Mouse (Mus musculus): ENCODE measurements around the gene Myg1. TPM values are rescaled to one million over a fixed set of nuclear protein-coding genes. Genes with fewer than 3 reads are reported as not detected.

The Myg1 gene
- total and polyA plus RNA-seq, 2 experiments from 2014 or later: 69.1 to 87.1 TPM

GRCm38 (mm10) chr15:102381575-102381974 lies 50.1 kb downstream of the Myg1 start:
- no peak overlapping the region for H3K27ac ChIP-seq (ENCODE audit: low read depth, low read length)
- DNase-seq (ENCODE audit: low spot score): peak; percentile 90
- H3K9me3 ChIP-seq (ENCODE audit: low read length): no peaks in the 10 kb centered on the region
- 0% methylated on average over 7 of the region's 7 CpGs for WGBS
- peak; percentile 96 for TF ChIP-seq CTCF (IDR thresholded peaks at IDR 0.05)
- H3K4me2 ChIP-seq (ENCODE audit: low read depth, low read length, poor library complexity, severe bottlenecking): no peak overlapping the region
- H3K27me3 ChIP-seq (ENCODE audit: insufficient read depth, low read length): no peaks in the 10 kb centered on the region
- H3K9ac ChIP-seq (replicated peaks; ENCODE audit: low read length, poor library complexity, severe bottlenecking): no peak overlapping the region
- H3K4me1 ChIP-seq (ENCODE audit: insufficient read depth, low read length): no peaks in the 10 kb centered on the region
- H3K4me3 ChIP-seq (ENCODE audit: low read depth, low read length): no peak overlapping the region
- ATAC-seq (ENCODE audit: low FRiP score): peak; percentile 49; the same call in 1 of the 2 replicates
- no peaks in the 10 kb centered on the region for H3K36me3 ChIP-seq (ENCODE audit: insufficient read depth, low read length)

- ATAC-seq (ENCODE audit: low FRiP score): no peak
- Histone ChIP-seq H3K27me3 (ENCODE audit: insufficient read depth, low read length) (no peaks in the 10 kb centered on the region), H3K36me3 (ENCODE audit: insufficient read depth, low read length) (no peaks in the 10 kb centered on the region), H3K9me3 (ENCODE audit: low read length) (no peaks in the 10 kb centered on the region), H3K9ac (replicated peaks; ENCODE audit: low read length, poor library complexity, severe bottlenecking) (no peak overlapping the region), H3K4me3 (ENCODE audit: low read depth, low read length) (no peak overlapping the region), H3K27ac (ENCODE audit: low read depth, low read length) (no peak overlapping the region), H3K4me1 (ENCODE audit: insufficient read depth, low read length) (no peaks in the 10 kb centered on the region), H3K4me2 (ENCODE audit: low read depth, low read length, poor library complexity, severe bottlenecking) (no peak overlapping the region)
- TF ChIP-seq CTCF (IDR thresholded peaks at IDR 0.05): no peak
- 95% methylated on average over 6 of the region's 6 CpGs for WGBS
- no peak for DNase-seq (ENCODE audit: low spot score)
Observed at GRCm38 (mm10) chr15:102383671-102384070, 52.2 kb downstream of the Myg1 start.

GRCm38 (mm10) chr15:102386640-102387039 lies 55.1 kb downstream of the Myg1 start:
- TF ChIP-seq CTCF (IDR thresholded peaks at IDR 0.05): no peak
- no peak for ATAC-seq (ENCODE audit: low FRiP score)
- H3K4me3 ChIP-seq (ENCODE audit: low read depth, low read length): no peak overlapping the region
- no peaks in the 10 kb centered on the region for H3K4me1 ChIP-seq (ENCODE audit: insufficient read depth, low read length)
- no peak overlapping the region for H3K4me2 ChIP-seq (ENCODE audit: low read depth, low read length, poor library complexity, severe bottlenecking)
- no peaks in the 10 kb centered on the region for H3K27me3 ChIP-seq (ENCODE audit: insufficient read depth, low read length)
- DNase-seq (ENCODE audit: low spot score): no peak
- WGBS: 56% methylated on average over 9 of the region's 9 CpGs
- no peaks in the 10 kb centered on the region for H3K36me3 ChIP-seq (ENCODE audit: insufficient read depth, low read length)
- no peak overlapping the region for H3K27ac ChIP-seq (ENCODE audit: low read depth, low read length)
- H3K9ac ChIP-seq (replicated peaks; ENCODE audit: low read length, poor library complexity, severe bottlenecking): no peak overlapping the region
- H3K9me3 ChIP-seq (ENCODE audit: low read length): no peaks in the 10 kb centered on the region

Other genes with a start within 250 kb of the Myg1 start
- 18.1 and 20.4 TPM in 2 replicates for gene Tns2, start 231.3 kb upstream of the Myg1 start, total RNA-seq (2014; rRNA removed)
- 5.1 and 6.3 TPM in 2 replicates for gene Tns2, start 231.3 kb upstream of the Myg1 start, polyA plus RNA-seq (2015; fragmentation: Nextera tagmentation; extraction: Ambion mirVana)
- 120 and 134 TPM in 2 replicates for gene Spryd3, start 195.5 kb upstream of the Myg1 start, total RNA-seq (2014; rRNA removed)
- gene Spryd3, start 195.5 kb upstream of the Myg1 start, polyA plus RNA-seq (2015; fragmentation: Nextera tagmentation; extraction: Ambion mirVana): 118 and 120 TPM in 2 replicates
- 11.9 and 13.6 TPM in 2 replicates for gene Igfbp6, start 187.3 kb upstream of the Myg1 start, total RNA-seq (2014; rRNA removed)
- 9.9 and 12.7 TPM in 2 replicates for gene Igfbp6, start 187.3 kb upstream of the Myg1 start, polyA plus RNA-seq (2015; fragmentation: Nextera tagmentation; extraction: Ambion mirVana)
- 0.61 TPM in 1 of 2 replicates, not detected in the other for gene Soat2, start 181.2 kb upstream of the Myg1 start, total RNA-seq (2014; rRNA removed)
- 0.06 and 0.12 TPM in 2 replicates for gene Soat2, start 181.2 kb upstream of the Myg1 start, polyA plus RNA-seq (2015; fragmentation: Nextera tagmentation; extraction: Ambion mirVana)
- 42.9 and 57.7 TPM in 2 replicates for gene Zfp740, start 128.5 kb upstream of the Myg1 start, total RNA-seq (2014; rRNA removed)
- 25.1 and 27.6 TPM in 2 replicates for gene Zfp740, start 128.5 kb upstream of the Myg1 start, polyA plus RNA-seq (2015; fragmentation: Nextera tagmentation; extraction: Ambion mirVana)
- gene Csad, start 127.0 kb upstream of the Myg1 start, total RNA-seq (2014; rRNA removed): 30.3 and 47.5 TPM in 2 replicates
- gene Csad, start 127.0 kb upstream of the Myg1 start, polyA plus RNA-seq (2015; fragmentation: Nextera tagmentation; extraction: Ambion mirVana): 32.8 and 34.6 TPM in 2 replicates
- gene Itgb7, start 99.8 kb upstream of the Myg1 start, total RNA-seq (2014; rRNA removed): 0.88 and 1.5 TPM in 2 replicates
- gene Itgb7, start 99.8 kb upstream of the Myg1 start, polyA plus RNA-seq (2015; fragmentation: Nextera tagmentation; extraction: Ambion mirVana): 1.1 and 1.2 TPM in 2 replicates
- 4.4 and 12.6 TPM in 2 replicates for gene Rarg, start 74.2 kb upstream of the Myg1 start, total RNA-seq (2014; rRNA removed)
- 3.9 and 4.2 TPM in 2 replicates for gene Rarg, start 74.2 kb upstream of the Myg1 start, polyA plus RNA-seq (2015; fragmentation: Nextera tagmentation; extraction: Ambion mirVana)
- gene Gm9918, start 61.1 kb upstream of the Myg1 start, total RNA-seq (2014; rRNA removed): not detected in 2 replicates
- not detected in 2 replicates for gene Gm9918, start 61.1 kb upstream of the Myg1 start, polyA plus RNA-seq (2015; fragmentation: Nextera tagmentation; extraction: Ambion mirVana)
- 43.3 and 59.3 TPM in 2 replicates for gene Mfsd5, start 52.3 kb upstream of the Myg1 start, total RNA-seq (2014; rRNA removed)
- gene Mfsd5, start 52.3 kb upstream of the Myg1 start, polyA plus RNA-seq (2015; fragmentation: Nextera tagmentation; extraction: Ambion mirVana): 63.5 and 67.3 TPM in 2 replicates
- gene Espl1, start 35.4 kb upstream of the Myg1 start, total RNA-seq (2014; rRNA removed): 2.7 and 4.5 TPM in 2 replicates
- gene Espl1, start 35.4 kb upstream of the Myg1 start, polyA plus RNA-seq (2015; fragmentation: Nextera tagmentation; extraction: Ambion mirVana): 1.7 and 2.7 TPM in 2 replicates
- 145 and 153 TPM in 2 replicates for gene Pfdn5, start 5.6 kb upstream of the Myg1 start, total RNA-seq (2014; rRNA removed)
- gene Pfdn5, start 5.6 kb upstream of the Myg1 start, polyA plus RNA-seq (2015; fragmentation: Nextera tagmentation; extraction: Ambion mirVana): 525 and 567 TPM in 2 replicates
- gene Aaas, start 19.1 kb downstream of the Myg1 start, total RNA-seq (2014; rRNA removed): 21.8 and 31.1 TPM in 2 replicates
- gene Aaas, start 19.1 kb downstream of the Myg1 start, polyA plus RNA-seq (2015; fragmentation: Nextera tagmentation; extraction: Ambion mirVana): 30.1 and 32.8 TPM in 2 replicates
- gene Sp7, start 35.5 kb downstream of the Myg1 start, total RNA-seq (2014; rRNA removed): 0.47 and 0.60 TPM in 2 replicates
- gene Sp7, start 35.5 kb downstream of the Myg1 start, polyA plus RNA-seq (2015; fragmentation: Nextera tagmentation; extraction: Ambion mirVana): 0.10 and 0.31 TPM in 2 replicates
- gene Sp1, start 74.4 kb downstream of the Myg1 start, total RNA-seq (2014; rRNA removed): 20.9 and 25.6 TPM in 2 replicates
- 2.2 and 2.8 TPM in 2 replicates for gene Sp1, start 74.4 kb downstream of the Myg1 start, polyA plus RNA-seq (2015; fragmentation: Nextera tagmentation; extraction: Ambion mirVana)
- gene Amhr2, start 113.7 kb downstream of the Myg1 start, total RNA-seq (2014; rRNA removed): 0.38 and 0.85 TPM in 2 replicates
- gene Amhr2, start 113.7 kb downstream of the Myg1 start, polyA plus RNA-seq (2015; fragmentation: Nextera tagmentation; extraction: Ambion mirVana): 0.60 and 1.0 TPM in 2 replicates
- 23.1 and 23.2 TPM in 2 replicates for gene Prr13, start 127.3 kb downstream of the Myg1 start, total RNA-seq (2014; rRNA removed)
- 93.5 and 99.1 TPM in 2 replicates for gene Prr13, start 127.3 kb downstream of the Myg1 start, polyA plus RNA-seq (2015; fragmentation: Nextera tagmentation; extraction: Ambion mirVana)
- gene Pcbp2, start 138.8 kb downstream of the Myg1 start, total RNA-seq (2014; rRNA removed): 150 and 181 TPM in 2 replicates
- gene Pcbp2, start 138.8 kb downstream of the Myg1 start, polyA plus RNA-seq (2015; fragmentation: Nextera tagmentation; extraction: Ambion mirVana): 90.3 and 103 TPM in 2 replicates
- gene Gm10337, start 172.0 kb downstream of the Myg1 start, total RNA-seq (2014; rRNA removed): not detected in 2 replicates
- gene Gm10337, start 172.0 kb downstream of the Myg1 start, polyA plus RNA-seq (2015; fragmentation: Nextera tagmentation; extraction: Ambion mirVana): 15.9 and 18.2 TPM in 2 replicates
- 73.3 and 82.1 TPM in 2 replicates for gene Map3k12, start 185.4 kb downstream of the Myg1 start, total RNA-seq (2014; rRNA removed)
- gene Map3k12, start 185.4 kb downstream of the Myg1 start, polyA plus RNA-seq (2015; fragmentation: Nextera tagmentation; extraction: Ambion mirVana): 49.7 and 50.1 TPM in 2 replicates
- 78.4 and 96.9 TPM in 2 replicates for gene Tarbp2, start 186.5 kb downstream of the Myg1 start, total RNA-seq (2014; rRNA removed)
- 107 and 116 TPM in 2 replicates for gene Tarbp2, start 186.5 kb downstream of the Myg1 start, polyA plus RNA-seq (2015; fragmentation: Nextera tagmentation; extraction: Ambion mirVana)
- gene Npff, start 193.2 kb downstream of the Myg1 start, total RNA-seq (2014; rRNA removed): 2.6 and 2.7 TPM in 2 replicates
- 0.99 and 1.3 TPM in 2 replicates for gene Npff, start 193.2 kb downstream of the Myg1 start, polyA plus RNA-seq (2015; fragmentation: Nextera tagmentation; extraction: Ambion mirVana)

Data from midbrain, postnatal 0 days (tissue).